Mouse (Mus musculus) neutrophil, adult 83 days (primary cell): Measurements from ENCODE around the gene Atxn3. TPM values are rescaled to one million over a fixed set of nuclear protein-coding genes. Genes with fewer than 3 reads are reported as not detected.

Experiments used
- total RNA-seq, 2 experiments: library from RNA; stranded (reverse); gene quantifications; one replicate each; pipeline ENCODE4 v1.2.4; 2023

Gene Atxn3
- total RNA-seq: 10 to 100 TPM; 29.6 to 31.9 TPM

GRCm38 (mm10) chr12:101957942-101958544 is at the start of gene Atxn3:
Gene Atxn3, minus strand, starts transcription at chr12:101958246.

DNA sequence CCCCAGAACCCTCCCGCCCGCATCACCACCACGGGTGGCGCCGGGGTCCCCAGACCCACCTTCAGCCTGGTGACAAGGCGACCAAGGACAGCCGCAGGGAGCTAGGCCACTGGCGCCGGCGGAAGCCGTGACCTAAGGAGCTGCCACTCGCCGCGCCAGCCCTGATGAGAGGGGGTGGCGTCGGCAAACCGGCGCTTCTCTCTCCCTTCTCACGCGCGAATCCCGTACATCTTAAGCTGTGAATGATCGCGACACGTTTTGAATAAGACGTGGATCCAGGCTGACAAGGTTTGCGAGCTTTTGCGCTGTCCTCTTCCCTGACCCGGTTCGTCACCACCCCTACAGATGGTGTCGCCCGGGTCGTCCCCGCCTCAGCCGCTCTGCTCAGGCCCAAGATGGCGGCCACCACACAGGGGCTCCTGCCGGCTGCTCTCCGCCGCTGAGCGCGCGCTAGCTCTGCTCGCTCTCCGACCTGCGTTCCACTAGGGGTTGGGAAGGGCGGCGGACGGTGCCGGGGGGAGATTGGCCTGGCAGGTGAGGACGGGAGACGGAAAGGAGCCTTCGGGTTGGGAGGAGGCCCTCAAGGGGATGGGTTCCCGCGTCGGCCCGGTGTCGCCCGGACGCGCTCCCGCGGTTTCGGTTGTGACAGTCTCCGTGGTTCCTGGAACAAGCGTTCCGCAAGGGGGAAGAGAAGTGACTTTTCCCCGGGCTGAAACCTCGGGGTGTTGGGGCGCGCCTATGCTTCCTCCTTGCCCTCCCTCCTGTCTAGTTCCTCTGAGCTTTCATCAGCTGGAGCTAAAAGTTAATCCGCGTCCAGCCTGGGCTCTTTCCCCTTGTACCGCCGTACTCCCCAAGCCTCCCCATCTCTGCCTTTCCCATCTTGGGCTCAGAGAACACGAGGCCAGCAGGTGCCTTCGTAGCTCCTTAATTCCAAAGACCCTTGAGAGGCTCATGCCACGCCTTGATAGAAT is 17.8 kb upstream of the Atxn3 start, which contains the start of gene Cpsf2:
Gene Cpsf2 (plus strand): TSS at position 388 of the 971 bp plus-strand sequence.

GRCm38 (mm10) chr12:101912626-101913490 is 45.2 kb downstream of the Atxn3 start, which contains the start of gene Trip11:
Gene Trip11, minus strand, starts transcription at chr12:101913267.

Other genes with a start within 250 kb of the Atxn3 start
- gene Tc2n, start 239.7 kb downstream of the Atxn3 start, total RNA-seq: not detected
- gene Fbln5, start 139.2 kb downstream of the Atxn3 start, total RNA-seq: under 1 TPM; 0.13 to 0.18 TPM
- 10 to 100 TPM; 38.4 to 41.8 TPM for gene Trip11, start 45.0 kb downstream of the Atxn3 start, total RNA-seq
- 10 to 100 TPM; 20.8 to 23.7 TPM for gene Cpsf2, start 17.7 kb upstream of the Atxn3 start, total RNA-seq
- gene Slc24a4, start 170.5 kb upstream of the Atxn3 start, total RNA-seq: not detected